Mouse (Mus musculus) urinary bladder, postnatal 25 days (tissue): ENCODE measurements around the gene Pip4k2a.

ENCODE experiments used
- DNase-seq: peaks from one replicate; pipeline ENCODE4 v3.0.0; 2022; ENCODE audit warnings: low spot score

The Pip4k2a gene

DNA sequence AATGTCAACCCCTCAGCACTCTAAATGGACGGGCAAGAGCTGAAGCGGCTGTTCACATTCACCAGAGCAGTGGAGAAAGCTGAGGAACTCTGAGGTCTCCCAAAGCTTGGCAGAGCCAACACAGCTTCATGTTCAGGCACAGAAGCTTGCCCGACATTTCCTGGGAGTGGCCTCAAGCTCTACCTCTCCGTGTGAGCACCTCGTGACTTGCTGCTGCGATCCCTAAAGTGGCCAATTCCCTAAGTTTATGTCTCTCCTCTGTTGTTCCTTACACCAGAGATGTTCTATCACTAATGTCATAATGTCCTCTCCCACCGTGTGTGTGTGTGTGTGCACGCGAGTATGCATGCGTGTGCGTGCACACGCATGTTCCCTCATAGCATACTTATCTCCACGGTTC lies 42.3 kb downstream of the Pip4k2a start:
- DNase-seq = no peak

DNA sequence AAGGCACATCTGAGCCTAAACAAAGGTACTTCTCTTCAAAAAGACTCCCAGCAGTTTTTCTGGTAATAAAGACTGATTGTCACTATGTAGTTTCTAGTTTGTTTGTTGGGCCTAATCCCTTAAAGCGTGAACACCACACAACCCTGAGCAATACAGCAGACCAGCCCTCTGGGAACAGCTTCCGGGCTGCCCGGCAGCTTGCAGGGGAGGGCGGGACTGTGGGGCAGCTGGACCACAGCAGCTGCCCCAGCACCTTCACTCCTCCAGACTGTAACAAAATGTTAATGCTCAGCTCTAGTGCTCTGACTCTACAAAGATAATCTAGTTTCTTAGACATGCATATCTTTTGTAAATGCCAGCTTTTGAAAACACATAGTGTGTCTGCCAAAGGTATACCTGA lies 42.9 kb downstream of the Pip4k2a start:
- no peak for DNase-seq

DNA sequence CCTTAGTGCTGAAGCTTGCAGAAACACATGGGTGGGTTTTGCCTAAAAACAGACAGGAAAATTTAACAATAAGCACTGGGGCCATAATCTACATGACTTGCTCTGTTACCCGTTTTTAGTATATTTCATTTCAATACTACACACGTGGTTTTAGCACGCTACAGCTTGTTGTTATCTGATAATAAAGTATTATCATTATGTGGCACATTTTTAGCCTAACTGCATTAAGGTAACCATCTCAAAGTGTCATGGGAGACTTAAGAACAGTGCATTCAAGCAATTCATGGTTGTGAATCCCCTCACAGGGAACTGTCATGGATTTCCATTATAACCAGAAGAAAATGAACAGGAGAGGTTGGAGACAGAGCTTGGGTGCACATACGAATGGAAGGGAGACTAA lies 43.5 kb downstream of the Pip4k2a start:
- DNase-seq = no peak

DNA sequence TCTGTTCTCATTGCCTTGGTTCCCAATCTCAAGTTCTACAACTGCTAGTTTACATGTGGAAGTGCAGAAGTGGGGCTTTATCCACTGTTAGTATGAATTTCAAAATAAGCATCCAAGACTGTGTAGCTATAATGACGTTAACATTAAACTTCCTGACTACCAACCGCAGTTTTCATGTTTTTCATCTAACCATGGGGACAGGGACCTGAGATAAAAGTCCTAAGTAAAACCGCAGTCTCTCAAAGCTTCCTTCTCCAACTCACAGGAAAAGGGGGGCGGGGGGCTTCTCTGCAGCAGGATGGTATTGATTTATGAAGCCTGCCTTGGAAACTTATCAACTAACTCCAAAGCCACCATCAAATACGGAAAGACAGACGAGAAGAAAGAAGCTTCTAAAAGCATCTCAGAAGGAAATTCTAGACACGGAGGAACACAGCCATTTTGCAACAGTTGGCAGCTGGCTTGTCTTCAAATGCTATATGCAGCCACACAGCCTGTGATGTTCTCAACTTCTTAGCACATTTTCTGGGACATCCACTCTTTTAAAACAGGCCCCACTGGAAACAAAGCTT lies 45.7 kb downstream of the Pip4k2a start:
- DNase-seq = no peak

DNA sequence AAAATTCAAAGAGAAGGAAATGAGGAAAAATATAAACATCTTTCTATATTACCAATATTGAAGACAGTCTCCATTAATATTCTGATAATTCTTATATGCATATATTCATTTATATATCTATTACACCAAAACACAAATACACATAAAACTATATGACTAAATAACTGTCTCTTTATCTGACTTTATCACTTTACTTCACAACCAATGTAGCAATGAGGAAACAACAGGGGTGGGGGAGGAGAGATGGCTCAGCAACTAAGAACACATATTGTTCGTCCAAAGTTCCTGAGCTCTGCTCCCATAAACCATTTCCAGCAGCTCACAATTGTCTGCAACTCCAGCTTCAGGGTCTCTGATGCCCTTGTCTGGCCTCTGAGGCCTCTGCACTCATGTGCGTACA lies 47.2 kb downstream of the Pip4k2a start:
- DNase-seq = no peak

DNA sequence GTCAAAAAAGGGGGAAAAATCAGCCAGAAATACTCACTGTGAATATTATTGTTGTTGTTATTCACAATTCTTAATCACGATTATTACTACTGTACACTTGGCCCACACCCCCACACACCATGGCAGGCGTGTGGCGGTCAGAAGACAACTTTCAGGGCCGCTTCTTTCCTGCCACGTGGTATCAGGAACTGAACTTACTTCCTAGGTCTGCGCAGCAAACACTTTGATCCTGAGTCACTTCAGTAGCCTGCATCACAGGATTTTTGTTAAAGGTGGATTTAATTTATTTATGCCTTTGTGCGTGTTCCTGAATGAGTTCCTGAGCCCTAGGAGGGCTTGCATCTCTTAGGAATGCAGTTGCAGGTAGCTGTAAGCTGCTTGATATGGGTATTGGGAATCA lies 49.2 kb downstream of the Pip4k2a start:
- no peak for DNase-seq

DNA sequence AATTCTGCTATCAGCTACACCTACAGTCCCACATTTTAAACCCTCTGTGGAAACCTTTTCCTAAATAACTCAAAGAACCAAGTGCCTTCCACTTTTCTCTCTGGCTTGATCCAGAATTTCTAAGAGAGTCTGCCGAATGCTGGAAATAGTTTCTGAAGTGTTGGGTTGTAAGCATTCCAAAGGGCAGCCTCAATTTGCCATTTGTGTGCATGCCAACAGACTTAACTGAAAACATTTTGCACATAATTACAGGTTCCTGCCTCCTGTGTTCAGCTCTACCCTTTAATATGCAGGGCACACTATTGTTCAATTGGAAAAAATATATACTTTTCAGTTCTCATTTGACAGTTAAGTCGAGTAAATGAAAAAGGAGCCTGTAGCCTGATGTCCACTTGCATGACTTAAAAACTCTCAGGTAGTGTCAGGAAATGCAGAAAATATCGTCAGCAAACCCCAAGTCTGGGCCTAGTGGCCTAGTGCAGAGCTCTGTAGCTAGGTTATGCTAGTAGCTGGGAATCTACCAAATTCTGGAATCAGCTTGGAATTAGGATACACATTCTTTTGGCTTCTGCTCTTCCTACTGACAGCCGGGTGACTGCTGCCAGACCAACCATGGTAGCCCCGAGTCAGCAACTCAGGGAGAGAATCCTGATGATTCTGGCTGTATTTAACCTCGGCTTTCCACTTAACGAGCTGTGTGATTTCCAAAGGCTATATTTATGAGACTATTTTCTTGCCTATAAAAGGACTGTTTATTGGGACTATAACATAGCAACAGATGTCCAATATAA lies 50.1 kb downstream of the Pip4k2a start:
- DNase-seq = no peak

DNA sequence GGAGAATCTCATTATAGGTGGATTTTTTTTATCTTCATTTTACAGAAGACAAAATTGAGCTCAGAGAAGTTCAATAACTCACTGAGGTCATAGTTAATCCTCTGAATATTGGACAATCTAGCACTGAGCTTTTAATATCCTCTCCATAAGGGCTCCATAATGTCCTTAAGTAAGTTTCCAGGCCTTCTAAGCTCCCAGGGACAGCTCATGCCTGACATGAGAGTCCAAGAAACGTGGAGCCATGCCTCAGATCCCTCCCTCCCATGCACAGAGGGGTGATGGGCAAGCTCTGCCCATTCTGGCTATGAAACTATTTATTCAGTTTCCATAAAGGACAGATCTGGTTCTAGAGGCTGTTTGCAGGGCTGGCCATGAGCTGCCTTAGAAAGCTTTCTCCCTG lies 52.5 kb downstream of the Pip4k2a start:
- DNase-seq = no peak

DNA sequence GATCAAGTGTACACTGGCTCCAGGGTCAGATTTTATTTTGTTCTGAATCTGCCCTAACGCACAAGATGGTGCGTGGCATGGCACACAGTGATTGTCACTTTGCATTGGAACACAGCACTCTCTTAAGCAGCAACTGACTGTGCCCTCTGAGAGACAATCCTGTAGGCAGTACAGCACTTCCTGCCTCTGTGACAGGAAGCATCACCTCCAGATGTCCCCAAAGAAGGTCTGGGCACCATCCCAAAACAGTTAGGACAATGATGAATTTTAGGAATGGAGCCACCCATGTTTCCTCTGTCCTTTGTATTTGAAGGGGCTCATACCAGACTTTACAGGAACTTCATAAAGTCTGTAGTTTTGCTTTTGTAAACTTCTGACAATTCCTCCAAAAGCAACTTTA lies 54.0 kb downstream of the Pip4k2a start:
- no peak for DNase-seq

DNA sequence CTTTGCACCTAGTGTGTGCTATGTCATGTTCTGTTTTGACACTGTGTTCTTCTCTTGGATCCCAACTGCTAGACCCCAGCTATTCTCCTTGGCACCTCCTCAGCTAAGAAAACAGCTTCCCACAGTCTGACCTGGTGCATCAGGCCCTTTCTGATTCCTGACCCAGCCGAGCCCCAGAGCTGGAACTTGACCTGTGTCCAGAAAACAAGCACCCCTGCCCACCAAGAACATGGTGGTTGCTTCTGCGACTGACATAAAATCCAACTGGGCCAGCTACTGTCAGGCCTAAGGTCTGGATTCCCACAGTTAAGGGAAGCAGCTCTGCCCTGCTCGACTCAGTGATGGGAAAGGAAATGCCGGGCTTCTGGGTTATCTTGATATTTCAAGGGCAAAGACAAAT lies 54.6 kb downstream of the Pip4k2a start:
- DNase-seq = no peak

DNA sequence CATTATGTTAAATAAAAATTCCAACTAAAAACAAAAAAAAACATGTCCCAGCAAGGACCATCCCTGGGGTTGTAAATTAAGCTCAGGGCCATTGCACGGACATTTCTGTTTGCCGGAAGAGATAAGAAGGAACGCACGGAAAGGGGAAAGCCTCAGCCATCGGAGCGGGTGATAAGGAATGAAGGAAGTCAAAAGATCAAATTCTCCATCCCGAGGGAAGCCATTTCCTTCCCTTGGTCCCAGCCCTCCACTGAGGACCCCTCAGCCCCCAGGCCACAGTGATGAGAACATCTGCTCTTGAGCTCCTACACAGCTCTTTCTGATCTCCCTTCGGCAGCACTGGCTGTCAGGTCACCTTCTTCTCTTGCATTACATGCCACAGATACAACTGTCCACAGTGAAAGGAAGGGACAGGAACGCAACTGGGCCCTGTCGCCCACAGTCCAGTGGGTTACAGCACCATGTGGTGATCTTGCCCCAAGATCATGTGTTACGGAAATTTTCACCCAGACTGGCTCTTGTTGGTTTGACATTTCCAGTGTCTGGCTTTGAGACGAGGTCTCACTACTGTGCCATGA lies 57.1 kb downstream of the Pip4k2a start:
- no peak for DNase-seq

DNA sequence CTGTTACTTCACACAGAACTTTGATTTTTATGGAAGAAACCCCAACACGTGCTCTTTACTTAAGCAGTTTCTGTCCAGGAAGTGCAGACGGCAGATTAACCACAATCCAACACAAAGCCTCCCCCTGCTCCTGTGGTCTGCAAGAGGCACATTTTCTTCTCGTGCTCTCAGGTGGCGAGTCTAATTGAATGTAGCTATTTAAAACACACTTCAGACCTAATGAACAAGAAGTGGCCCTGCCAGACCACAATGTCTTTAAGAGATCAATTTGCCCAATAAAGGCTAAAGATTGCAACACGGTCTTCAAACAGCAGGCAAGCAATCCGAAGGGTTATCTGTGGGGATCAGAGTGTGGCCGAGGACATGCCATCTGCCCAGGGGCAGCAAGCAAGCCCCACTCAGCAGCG lies 59.0 kb downstream of the Pip4k2a start:
- DNase-seq = no peak

DNA sequence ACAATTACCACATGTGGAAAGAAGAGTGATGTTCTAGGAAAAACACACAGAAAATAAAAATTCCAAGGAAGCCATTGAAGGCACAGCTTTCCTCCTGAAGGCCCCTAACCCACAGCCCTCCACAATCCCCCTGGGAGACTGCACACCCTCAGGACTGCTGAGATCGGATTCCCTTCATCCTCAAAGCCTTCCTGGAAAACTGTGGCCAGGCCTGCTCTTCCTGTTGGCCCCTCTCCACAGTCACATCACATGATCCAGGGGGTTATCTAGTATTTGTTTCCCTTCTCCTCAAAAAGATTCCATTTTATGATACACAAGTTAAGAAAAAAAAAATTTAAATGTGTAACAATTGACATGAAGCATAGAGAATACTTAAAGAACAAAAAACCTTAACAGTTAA lies 59.7 kb downstream of the Pip4k2a start:
- no peak for DNase-seq

DNA sequence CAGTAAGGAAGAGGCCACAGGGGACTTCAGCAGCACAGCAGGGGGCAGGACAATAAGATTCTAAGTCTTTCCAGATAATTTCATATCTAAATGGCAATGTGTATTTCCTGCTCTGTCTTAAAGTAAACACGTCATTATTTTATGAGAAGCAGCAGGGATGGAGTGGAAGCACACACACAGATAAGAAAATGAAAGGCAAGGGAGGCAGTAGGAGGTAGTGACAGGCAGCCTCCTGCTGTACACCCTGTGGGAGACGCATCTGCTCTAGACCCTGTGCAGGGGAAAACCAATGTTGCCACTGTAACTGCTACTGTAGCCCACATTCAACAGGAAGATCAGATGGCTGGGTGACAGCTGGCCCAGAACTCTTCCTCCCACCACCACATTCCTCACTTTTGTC lies 60.3 kb downstream of the Pip4k2a start:
- DNase-seq = no peak

DNA sequence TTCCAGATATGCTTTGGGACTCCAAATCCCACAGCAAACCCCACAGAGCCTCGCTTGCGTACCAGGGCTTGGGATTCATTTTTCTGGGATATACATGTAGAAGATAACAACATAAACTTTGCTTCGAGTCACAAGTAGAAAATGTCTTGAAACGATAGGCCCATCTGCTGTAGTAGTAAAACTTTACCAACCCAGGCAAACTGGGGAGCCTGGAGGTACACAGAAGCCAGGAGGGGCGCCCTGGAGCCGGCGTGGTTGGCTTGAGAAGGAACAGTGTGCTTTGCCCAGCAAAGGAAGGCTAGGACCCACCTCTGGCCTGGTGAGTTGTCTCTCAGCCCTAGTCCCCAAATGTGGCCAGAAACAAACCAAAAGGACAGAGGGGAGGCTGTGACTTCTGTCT lies 61.5 kb downstream of the Pip4k2a start:
- DNase-seq = no peak

DNA sequence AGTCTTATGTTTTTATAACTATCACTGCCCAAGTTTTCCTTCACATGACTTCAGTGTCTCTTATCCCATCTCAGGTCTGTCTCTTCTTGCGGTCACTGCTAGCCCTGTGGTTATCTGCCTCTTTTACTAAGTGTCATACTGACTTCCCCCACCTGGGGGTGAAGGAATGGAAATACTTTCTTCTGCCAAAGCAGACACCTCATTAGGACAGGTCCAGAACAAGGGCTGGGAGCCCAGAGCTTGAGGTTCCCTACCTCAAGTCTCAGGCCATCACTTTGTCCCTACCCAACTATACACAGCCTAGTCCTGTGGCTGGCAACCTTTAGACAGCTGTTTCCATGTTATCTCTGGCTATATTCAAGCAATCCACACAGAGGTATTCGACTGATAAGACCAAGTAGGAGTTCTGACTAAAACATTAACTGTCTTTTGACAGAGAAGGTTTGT lies 62.3 kb downstream of the Pip4k2a start:
- DNase-seq = no peak

DNA sequence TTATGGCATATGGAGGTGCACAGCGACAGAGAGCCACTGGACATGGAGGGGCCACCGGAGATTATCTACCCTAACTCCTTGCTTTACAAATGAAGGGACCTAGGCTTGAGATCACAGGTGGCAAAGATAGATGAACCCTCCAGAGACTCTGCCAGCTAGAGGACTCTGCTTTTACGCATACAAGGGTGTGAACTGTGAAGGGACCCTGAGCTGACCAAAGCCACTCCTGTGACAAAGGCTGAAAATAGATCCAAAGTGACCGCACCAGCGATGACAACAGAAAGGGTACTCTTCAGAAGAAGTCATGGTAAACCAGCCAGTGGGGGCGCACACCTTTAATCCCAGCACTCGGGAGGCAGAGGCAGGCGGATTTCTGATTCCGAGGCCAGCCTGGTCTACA lies 63.8 kb downstream of the Pip4k2a start:
- DNase-seq = no peak

DNA sequence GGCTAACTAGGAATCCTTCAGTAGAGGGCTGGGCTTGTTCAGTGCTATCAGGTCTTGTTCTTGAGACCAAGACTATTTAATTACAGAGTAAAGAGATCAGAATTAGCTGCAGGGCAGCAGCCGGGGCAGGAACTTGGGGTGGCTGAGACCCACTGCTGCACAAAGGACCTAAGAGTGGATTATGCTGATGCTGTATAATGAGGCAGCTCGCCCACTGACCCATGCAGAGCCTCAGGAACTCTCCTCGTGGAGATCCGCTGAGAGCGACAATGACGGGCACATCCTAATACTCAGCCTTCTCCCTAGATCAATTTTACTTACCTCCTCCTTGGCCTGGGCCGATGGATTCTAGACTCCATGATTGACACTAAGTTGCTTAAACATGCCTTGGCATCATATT lies 64.5 kb downstream of the Pip4k2a start:
- DNase-seq = no peak

DNA sequence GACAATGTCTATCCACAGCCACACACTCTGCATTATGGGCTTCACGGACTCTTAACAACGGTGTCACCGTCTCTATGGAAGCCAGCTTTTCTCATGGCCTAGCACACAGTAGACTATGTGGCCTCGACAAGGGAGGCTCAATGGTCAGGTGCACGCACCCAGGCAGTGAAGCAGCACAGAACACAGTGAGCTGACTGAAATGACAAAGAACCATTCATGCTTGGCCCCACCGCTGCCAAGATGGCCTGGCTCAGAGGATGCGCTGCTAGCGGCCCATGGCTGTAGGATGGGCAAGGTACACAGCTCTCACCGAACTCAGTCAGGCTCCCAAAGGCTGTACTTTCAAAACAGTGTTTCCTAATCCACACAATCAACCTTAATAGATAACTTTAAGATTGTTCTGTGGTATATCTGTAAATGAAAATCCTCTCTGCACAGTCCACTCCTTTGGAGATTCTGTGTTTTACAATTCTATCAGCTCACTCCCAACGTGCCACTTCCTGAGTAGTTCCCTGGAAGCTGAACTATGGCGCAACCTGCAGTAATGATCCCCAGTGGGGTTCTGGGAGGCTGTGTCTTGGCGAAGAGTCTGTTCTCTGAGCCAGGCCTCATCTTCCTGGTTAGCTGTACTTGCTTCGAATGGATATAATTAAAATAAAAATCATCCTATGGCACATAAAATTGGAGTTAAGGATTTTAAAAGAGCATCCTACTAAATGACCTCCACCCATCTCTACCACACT lies 67.4 kb downstream of the Pip4k2a start:
- DNase-seq = no peak

DNA sequence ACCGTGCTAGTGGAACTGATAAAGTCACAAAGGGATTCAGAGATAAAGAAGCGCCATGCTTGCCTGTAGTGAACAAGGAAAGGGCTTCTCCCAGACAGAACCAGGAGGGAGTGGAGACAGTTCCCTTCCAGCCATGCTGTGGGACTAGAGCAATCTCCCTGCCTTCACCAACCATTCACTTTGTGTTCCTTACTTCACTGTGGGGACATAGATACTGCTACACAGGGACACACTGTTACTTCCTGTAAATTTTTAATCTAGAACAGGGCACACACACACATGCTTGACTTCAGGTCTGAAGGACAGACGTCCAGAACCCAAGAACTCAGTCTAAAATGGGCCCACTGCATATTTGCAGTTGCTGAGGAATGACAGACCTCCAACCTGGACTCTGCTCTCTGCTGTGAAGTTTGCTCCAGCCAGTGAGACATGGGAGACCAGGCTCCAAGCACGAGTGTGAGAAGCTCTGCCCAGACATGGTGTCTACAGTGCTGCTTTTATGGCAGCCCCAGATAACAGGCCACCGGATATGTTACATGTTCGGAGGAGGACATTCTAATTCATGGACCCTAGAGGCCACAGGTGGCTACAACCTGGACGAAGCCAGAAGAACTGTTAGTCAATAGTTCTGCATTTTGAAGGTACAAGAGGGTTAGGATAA lies 69.2 kb downstream of the Pip4k2a start:
- no peak for DNase-seq

DNA sequence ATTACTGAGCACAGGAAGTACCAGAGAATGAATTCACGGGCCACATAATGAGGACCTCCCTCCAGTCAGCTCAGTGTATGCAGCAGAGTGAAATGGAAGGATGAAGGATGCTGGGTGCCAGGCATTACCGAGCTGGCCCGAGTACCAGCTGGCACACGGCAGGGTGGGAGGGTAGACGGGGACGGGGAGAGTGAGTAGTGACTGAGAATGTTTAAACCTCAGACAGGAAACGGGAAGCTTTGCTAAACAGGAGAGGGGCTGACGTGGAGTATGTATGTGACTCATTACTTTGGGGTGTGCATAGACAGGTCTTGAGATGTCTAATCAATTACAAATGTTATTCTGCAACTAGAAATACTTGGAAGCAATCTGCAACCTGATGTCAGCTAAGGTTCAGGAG lies 69.7 kb downstream of the Pip4k2a start:
- DNase-seq = no peak

DNA sequence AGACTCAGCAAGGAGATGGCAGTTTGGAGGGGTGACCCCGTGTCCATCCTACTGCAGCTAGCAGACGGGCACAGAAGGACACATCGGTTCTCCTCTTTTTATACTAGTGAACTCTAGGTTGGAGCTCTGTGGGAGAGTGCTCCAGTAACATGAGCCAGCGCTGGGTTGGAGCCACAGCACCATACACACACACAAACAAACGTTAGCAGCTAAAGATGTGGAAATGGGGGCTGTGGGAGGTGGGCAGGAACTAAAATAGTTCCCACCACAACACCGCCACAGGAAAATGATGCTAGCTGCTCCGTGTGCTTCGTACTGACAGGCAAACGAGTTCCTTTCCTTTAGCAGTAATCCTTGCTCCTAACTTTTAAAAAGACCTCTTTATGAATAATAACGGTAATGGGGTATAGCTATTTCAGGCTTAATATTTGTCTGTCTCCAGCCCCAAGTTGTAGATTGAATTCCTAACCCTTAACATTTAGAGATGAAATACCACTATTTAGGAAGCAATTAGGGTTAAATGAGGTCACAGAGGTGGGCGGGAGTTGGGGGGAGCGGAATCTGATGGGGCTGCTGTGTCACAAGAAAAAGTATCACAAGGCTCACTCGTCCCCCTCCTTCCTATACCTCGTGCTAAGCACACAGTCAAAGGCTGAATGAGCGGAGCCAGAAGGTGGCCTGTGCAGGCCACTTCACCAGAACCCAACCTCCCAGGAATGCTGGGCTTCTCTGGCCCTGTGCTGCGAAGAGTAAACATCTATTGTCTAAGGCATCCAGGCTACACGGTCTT lies 73.9 kb downstream of the Pip4k2a start:
- no peak for DNase-seq
